Mouse (Mus musculus) spleen, adult 2 months (tissue): ENCODE results near the gene Efcab5.

Experiments used
- CTCF ChIP-seq: fragments of 200-500 bp; IDR thresholded peaks from 2 replicates; pipeline ENCODE4 v1.5.1; 2011; ENCODE audit warnings: mild to moderate bottlenecking, inconsistent platforms; ENCODE audit not compliant: insufficient read depth, insufficient read length, insufficient replicate concordance; ENCODE audit errors: extremely low read depth
- POLR2A ChIP-seq: fragments of 200-500 bp; IDR thresholded peaks from 2 replicates; pipeline ENCODE4 v1.6.1; 2011; ENCODE audit warnings: low read depth, low read length, inconsistent platforms

- TF ChIP-seq POLR2A (no peak), CTCF (no peak)
Measured at GRCm38 (mm10) chr11:77095206-77095605, 93.6 kb downstream of the Efcab5 start.
